Mouse (Mus musculus) embryo, embryonic 11.5 days (tissue): ENCODE measurements around the gene Ucn.

ENCODE experiments used
- DNase-seq: peaks from one replicate; pipeline ENCODE4 v3.0.0-alpha.2; 2012; ENCODE audit warnings: low read depth, low spot score

Gene Ucn

DNA sequence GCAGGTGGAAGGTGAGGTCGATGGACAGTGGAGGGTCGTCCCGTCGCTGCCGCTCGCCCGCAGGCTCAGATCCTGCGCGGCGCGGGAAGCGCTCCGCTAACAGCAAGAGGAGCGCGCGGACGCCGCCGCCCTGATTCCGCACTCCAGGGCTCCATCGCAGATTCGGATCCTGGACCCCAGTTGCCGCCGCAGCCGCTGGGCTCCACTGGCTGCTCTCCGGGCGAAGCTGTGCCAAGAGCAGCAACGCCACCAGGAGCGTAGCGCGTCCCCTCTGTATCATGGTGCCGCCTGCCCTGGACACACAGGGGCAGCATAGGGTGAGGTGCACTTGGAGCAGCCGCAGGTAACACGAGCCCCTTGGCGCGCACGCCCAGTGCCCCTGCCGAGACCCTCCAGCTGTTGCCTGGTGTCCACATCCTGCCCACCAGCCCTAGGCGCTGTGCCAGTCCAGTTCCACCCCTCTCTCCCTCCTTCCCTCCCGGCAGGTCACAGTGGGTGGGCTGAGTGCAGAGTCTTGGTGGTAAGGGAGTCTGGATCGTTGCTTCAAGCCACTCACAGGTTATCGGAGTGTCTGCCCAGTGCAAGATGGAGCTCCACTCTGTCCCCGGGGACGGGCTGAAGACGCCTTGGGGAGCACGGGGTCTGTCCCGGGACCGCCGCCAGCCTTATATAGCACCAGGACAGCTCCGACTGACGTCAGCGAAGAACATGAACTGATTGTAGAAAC is at the start of gene Ucn:
TSS of gene Ucn (minus strand) at position 589 of the 727 bp plus-strand sequence.
- DNase-seq, result no peak

DNA sequence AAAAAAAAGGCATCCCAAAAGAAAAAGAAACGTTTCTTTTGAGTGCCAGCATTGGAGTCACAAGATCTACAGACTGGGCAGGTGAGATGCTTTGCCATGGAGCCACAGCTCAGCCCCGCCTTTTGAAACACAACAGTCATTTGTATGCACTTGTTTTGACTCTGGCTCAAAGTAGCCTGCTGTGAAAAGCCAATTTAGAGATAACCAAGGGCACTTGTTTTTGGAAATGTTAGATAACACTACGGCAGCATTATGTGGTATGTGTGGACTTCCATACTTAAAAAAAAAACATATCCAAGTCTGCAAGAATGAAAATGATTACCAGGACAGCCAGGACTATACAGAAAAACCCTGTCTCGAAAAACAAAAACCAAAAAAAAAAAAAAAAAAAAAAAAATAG is 45.0 kb upstream of the Ucn start:
- no peak for DNase-seq

DNA sequence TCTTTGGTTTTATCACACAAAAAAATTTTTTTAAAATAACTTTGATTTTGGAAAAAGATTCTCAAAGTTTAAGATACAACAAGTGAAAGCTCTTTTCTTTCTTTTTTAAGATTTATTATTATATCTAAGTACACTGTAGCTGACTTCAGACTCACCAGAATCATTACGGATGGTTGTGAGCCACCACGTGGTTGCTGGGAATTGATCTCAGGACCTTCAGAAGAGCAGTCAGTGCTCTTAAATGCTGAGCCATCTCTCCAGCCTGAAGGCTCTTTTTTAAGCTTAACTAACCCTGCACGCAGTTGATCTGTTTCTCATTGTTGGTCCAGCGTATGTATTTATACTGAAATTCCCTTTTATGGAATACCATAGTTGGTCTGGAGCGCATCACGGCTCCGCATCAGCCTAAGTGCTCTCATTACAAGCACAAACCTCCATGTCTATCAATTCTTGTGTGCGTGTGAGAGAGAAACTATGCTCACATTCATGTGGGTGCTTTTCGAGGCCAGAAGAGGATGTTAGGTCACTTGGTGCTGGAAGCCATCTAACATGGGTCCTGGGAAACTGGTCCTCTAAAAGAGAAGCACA is 42.6 kb upstream of the Ucn start:
- DNase-seq, result no peak

DNA sequence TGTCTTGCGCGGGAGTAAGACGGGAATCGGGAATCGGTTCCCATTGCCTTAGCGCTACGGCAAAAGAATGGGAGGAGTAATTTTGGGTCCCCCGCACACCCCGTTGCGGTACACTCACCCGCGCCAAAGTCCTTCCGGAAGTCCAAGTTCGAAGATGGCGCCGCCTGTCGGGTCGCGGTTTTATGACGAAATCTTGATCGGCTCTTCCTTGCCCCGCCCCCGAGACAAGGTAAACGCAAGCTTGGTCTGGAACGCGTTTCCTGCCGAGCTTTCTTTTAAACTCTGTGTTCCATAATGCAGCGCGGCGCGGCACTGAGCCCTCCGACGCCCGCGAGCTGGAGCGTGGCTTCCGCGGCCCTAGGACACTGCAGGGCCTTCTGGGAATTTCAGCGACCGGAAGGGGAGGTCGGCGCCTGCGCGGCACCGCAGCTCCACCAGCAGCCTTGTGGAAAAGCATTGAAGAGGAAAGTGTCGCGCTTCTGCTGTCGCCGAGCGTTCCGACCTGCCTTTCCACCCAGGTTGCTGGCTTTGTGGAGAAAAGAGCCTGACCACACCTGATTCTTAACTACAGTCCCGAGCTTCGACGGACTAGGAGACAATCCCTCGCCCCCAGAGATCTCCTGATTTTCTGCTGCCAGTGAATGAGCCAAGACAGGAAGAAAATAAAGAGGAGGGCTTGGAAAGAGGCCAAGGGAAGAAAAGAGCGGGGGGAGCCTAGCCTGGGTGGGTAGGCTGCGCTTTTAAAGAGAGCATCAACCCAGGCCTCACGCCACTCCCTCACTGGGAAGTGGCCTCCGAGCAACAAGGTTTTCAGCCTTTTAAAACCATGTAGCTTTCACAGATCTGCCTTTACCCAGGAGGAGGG is 41.4 kb upstream of the Ucn start, which contains the start of the genes Gm29609 and Gtf3c2:
TSS of gene Gm29609 (minus strand) at position 146 of the 865 bp plus-strand sequence.
TSS of gene Gtf3c2 (minus strand) at position 379 of the 865 bp plus-strand sequence.
- peak; percentile 90 for DNase-seq

DNA sequence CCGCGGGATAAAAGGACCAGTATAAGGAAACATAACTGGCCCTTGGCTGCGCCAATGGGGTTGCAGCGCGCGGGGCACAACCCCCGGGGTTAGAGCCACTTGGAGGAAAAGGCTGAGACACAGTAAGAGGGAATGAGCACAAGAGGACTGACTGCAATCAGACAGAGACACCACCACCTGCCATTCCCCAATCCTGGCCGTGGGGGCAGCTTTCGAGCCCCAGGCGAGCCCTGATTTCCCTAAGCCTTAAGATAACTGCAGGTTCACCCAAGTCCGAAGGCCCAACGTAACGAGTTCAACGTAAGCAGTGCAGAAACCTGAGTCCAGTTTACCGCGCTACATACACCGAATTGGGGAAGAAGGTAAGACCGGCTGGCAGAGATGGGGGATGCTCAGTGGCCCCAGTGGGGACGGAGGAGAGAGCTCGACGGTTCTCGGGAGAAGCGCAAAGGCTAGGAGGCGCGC is 40.7 kb upstream of the Ucn start:
- no peak for DNase-seq

DNA sequence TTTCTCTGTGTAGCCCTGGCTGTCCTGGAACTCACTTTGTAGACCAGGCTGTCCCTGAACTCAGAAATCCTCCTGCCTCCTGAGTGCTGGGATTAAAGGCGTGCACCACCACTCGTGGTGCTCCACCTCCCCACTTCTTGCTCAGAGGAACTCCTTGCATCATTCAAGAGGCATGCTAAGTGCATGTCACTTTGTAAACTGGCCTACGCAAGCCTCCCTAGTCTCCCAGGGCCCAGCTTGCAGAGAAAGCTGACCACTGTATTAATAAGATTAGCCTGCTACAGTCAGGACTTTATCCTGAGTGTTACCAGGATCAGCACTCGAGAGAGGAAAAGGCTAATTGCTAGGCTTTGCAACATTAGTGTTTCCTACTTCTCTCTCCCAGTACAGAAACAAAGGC is 30.0 kb upstream of the Ucn start:
- no peak for DNase-seq

DNA sequence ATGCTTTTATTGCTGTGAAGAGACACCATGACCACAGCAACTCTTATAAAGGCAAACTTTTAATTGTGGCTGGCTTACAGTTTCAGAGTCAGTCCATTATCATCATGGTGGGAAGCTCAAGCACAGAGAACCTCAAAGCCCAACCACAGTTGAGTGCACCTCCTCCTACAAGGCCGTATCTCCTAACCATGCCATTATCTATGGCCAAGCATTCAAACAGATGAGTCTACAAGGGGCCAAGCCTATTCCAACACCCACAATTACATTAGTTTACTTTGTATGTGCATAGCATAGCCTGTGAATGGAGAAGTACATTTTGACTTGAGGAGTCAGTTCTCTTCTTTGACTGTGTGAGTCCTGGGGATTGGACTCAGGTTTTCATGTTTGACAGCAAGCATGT is 26.2 kb upstream of the Ucn start:
- DNase-seq, result no peak

DNA sequence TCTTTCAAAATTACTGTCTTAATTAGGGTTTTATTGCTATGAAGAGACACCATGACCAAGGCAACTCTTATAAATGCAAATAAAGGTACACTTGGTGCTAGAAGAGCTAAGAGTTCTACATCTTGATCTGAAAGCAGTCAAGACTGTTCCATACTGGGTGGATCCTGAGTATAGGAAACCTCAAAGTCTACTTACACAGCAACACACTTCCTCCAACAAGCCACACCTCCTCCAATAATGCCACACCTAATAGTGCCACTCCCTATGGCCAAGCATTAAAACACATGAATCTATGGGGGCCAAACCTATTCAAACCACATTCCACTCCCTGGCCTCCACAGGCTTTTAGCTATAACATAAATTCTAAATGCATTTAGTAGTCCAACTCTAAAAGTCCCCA is 23.8 kb upstream of the Ucn start:
- DNase-seq, result no peak

DNA sequence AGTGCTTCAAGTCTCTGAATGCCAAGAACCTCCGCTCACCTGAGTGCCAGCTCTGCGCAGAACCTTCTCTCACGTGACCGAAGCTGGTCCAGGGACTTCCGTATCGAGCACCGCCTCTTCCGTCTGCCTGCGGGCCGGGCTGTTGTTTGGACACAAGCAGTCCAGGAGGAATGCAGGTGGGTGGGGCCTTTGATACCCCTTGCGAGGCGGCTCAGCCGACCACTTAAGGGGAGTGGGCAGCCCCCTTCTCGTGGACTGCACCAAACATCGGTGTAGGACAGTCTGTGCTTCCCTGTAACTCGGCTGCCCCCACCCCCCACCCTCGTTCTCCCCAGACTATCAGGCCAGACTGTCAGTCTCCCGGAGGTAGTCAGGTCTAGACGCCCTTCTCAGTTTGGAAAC is 15.5 kb upstream of the Ucn start, which contains the start of gene Mpv17:
TSS of gene Mpv17 (minus strand) at position 100 of the 402 bp plus-strand sequence.
- DNase-seq, result peak; percentile 74

DNA sequence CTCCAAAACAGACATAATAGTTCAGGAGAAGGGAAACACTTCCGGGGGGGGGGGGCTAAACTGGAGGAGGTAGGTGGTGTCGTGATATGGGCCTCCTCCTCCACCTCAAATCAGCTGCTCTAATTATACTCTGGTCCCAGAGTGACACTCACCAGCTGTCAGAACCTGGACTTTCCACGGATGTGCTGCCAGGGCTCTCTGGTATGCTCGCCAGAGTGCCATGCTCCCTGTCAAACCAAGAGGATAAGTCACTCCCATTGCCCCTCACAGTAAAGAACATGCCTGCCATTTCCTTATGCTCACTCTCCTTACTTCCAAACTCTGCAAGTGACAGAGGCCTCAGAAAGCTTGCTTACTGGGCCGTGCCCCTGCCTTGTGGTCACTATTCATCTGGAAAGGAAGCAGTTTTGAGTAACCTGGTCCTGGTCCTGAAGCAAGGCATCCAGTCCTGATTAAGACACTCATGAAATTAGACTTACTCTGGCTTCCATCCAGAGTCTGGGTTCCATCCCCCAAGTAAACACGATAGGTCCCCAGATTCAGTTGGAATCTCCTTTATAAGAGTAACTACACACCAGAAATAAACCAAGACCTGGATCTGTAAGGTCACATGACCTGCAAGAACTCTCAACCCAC is 15.0 kb upstream of the Ucn start:
- DNase-seq, result no peak

DNA sequence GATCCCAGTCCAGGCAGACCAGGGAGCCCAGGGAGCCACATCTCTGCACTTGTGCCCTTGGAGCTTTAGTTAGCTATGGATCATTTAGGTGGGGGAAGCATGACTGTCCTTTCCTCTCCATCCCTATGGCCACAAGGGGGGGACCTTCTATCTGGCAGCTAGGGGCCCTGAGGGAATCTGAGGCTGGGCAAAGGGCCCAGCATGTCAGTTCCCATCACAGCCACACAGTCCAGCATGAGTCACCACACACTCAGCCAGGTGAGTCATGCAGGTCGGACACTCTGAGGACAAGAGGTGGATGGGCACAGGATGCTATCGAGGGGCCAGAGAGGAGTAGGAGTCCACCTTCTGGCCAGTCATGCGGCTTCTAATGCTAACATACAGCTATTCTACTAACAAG is 13.1 kb upstream of the Ucn start:
- no peak for DNase-seq

DNA sequence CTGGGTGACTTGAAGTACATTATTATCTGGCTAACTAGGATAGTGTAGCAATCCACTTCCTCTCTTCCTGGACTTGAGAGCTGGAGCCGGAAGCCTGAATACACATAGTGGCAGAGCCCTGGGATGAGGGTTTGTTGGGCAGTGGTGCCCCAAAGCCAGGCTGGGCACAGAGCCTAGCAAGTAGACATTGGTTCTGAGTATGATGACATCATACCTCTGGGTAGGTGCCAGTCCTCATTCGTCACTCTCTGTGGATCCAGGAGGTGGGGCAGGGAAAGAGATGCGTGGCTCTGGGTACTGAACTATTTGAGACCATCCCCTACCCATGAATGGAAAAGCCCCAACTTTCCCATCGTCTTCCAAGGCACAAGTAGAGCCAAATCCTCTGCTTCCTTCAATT is 11.2 kb upstream of the Ucn start:
- no peak for DNase-seq

DNA sequence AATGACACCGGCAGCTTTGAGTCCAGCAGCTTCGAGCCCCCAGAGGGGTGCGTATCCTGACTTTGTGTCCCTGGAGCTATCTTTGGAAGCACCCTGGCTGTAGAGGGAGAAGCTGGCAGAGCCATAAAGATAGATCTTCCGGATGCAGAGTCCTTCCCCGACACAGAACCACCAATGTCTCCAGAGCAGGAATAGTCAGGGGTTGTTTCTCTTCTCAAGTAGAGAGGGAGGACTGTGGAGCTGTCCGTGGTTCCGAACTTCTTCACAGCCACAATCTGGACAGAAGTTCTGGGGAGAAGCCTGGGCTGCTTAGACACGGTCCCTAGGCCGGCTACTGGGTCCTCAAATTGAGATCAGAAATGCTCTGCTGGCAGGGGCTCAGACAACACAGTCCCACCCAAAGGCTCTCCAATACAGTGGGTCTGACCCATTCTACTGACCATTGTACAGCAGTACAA is 368 bp upstream of the Ucn start:
- DNase-seq, result no peak

DNA sequence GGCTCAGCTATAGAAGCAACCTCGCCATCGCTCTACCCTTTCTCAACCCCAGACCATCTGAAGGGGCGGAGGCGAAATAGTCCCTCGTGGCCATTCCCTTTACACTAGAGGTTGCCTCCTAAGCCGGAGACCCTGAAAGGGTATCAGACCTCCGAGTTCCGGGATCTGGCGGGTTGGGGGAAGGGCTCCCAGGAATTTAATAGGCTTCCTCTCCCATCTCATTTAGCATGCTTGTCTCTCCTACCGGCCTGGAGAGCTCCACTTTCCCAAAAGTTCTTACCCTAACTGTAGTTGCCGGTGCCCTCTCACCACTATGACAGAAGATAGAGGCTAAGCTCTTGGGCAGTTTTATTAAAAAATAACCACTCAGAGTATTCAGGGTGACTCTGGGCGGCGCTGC is 971 bp downstream of the Ucn start:
- no peak for DNase-seq

DNA sequence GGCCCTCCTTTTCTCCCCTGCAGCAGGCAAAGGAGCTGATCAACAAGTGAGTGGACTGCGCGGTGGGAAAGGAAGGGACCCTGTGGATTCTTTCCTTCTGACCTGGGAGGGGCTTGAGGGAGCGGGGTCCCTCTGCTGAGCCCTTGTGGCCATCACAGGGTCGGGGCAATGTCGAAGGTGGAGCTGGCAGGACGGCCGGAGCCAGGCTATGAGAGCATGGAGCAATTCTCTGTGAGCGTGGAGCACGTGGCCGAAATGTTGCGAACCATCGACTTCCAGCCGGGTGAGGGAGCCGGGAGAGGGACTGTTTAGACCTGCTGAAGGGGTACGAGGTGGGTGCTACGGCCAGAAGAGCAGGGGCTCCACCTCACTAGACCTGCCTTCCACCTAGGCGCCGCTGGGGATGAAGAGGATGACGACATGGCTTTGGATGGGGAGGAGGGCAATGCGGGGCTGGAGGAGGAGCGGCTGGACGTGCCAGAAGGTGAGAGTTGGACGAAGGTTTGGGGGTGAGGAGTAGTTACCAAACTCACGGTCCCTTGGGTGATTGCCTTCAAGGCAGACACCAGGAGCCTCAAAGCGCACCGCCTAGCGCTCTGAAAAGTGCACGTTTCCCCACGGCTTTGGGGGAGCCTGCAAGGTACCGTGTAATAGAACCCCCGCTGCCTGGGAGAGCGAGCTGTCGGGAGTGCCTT is 1.8 kb downstream of the Ucn start:
- DNase-seq, result no peak

DNA sequence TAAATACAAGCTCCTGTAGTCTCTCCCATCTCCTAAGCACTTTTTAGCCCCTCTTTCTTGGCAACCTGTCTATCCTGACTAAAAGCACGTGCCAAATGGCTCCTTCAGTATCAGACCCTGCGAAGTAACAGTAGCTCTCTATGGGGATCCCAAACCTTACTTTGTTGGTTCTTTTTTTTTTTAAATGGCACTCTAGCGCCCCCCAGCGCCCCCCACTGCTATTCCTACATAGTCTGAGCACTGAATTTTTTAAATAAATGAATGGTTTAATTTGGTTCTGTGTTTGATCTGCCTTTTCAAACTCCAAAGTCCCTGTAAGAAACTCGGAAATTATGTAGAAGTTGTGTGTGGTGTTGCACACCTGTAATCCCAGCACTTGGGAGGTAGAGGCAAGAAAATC is 12.6 kb downstream of the Ucn start:
- no peak for DNase-seq

DNA sequence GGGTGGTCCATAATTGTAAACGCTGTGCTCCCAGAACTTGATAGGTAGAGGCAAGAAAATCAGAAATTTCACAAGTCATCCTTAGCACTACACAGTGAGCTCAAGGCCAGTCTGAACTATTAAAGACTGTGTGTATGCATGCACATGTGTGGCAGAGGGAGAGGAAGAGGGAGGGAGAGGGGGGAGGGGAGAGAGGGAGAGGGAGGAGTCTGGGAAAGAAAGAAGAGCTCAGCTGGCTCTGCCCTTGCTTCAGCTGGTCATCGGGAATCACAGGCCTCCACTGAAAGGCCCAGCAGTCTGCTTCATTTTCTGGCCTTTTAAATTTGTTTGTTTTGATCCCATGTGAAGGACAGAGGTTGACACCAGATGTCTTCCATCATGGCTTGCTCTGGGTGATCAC is 15.1 kb downstream of the Ucn start:
- DNase-seq, result no peak

DNA sequence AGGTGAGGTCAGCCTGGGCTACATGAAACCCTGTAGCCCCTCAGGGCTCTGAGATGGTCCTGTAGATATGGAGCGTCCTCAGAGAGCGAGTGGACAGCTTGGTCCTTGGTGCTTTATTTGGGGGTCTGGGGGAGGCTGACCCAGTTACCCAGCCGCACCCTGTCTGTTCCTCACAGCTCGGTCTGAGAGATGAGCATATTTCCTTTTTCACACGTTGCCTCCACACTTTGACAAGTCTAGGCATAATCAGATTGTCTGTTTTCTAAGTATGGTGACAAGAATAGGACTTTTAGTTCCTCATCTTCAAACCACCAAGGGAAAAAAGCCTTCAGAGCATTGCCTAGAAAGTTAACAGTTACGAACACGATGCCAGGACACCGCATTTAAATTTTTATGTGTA is 17.5 kb downstream of the Ucn start:
- DNase-seq, result no peak

DNA sequence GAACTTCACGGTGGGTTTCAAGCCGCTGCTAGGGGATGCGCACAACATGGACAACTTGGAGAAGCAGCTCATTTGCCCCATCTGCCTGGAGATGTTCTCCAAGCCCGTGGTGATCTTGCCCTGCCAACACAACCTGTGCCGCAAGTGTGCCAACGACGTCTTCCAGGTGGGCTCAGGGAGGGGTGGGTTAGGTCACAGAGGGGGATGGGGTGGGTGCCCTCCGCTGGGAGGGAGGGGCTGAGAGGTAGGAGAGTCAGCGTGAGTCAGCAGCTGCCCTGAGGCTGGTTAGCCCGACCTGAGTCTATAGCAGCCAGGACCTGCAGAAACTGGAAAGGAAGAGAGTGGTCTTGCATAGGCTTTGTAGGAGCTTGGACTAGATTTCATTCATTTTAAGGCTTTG is 21.7 kb downstream of the Ucn start:
- DNase-seq, result no peak

DNA sequence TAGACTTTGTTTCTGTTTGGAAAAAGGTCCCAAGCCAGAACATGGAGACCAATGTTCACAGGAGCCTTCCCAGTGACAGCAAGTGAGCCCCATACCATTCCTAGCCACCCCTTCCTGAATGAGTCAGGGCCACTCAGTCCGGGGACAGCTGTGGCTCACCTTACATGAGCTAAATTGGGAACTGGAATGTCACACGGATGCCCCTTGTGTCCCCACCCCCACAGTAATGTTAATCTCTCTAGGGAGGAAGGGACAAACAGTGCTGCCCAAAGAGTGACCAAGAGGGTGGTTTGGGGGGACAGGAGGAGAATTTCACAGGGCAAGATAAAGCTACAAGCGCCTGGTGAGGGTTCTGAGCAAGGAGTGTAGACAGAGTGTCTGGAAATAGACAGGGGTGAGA is 22.3 kb downstream of the Ucn start, which contains the start of gene Trim54:
TSS of gene Trim54 (plus strand) at position 359 of the 400 bp plus-strand sequence.
- no peak for DNase-seq

DNA sequence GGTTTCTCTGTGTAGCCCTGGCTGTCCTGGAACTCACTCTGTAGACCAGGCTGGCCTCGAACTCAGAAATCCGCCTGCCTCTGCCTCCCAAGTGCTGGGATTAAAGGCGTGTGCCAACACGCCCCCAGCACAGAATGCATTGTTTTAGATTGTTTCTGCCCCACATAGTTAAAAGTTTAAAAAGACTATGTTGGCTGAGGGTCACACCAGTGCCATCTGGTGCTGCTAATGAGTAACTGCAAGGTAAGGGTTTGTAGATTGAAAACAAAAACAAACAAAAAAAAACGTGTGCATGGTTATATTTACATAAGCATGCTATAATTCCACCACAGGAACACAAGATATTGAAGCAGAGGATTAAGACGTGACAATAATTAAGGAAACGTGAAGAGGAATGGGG is 27.8 kb downstream of the Ucn start:
- no peak for DNase-seq
